Mouse (Mus musculus) retina, postnatal 7 days (tissue): ENCODE results near the gene Arhgap15.

Experiments used
- DNase-seq: peaks from one replicate; pipeline ENCODE4 v3.0.0-alpha.2; 2012; ENCODE audit warnings: low read depth, low spot score

The Arhgap15 gene

GRCm38 (mm10) chr2:44111276-44111675 lies 362.7 kb downstream of the Arhgap15 start:
- no peak for DNase-seq

DNA sequence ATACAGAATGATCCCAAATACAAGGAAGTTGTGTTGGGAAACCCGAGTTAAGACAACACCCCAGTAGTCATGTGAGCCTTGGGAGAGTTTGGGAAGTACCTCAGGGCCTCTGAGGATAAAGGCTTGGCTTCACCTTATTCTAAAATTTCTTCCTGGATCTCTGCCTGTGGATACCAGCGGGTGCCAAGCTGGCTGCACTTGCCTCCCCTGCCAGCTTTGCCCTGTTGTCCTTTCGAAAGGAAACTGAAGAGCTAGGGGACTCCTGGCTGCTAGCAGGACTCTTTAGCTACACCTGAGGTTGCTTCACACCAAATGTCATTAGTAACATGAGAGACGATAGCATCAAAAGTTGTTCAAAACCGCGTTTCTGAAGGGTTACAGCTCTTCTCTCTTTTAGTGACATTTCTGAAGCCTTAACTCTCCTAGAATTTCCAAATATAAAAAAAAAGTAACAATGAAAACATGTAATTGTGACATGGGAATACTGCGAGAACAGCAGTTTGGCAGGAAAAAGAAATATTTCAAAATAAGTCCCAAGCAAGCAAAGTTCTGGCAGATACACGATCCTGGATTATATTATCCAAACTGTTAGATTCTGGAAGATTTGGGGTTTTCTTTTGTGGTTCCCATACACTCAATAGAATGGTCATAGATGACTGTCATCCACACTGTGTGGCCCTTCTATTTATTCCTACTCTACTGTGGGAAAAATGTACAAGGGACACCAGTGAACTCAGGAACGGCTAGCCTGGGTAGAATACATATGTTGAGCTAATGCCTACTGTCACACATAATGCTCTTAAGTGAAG lies 364.6 kb downstream of the Arhgap15 start:
- DNase-seq: no peak

GRCm38 (mm10) chr2:44114296-44114695 lies 365.7 kb downstream of the Arhgap15 start:
- DNase-seq: no peak

- no peak for DNase-seq
Measured at GRCm38 (mm10) chr2:44121162-44121561, 372.5 kb downstream of the Arhgap15 start.

DNA sequence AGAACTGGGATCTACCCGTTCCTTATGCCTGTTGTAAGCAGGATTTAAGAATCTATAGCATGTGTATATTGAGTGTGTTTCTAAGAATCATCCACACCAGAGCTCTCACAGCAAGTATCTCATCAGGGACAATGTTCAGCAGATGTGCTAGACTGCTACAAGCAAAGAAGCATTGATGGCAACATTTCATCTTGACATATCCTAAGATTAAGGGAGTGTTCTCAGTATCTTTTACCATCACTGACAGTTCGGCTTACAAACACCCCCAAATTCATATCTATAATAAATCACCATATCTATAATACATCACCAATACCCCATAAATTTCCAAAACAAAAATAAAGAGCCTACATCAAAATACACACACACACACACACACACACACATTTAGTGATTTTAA lies 374.6 kb downstream of the Arhgap15 start:
- no peak for DNase-seq

DNA sequence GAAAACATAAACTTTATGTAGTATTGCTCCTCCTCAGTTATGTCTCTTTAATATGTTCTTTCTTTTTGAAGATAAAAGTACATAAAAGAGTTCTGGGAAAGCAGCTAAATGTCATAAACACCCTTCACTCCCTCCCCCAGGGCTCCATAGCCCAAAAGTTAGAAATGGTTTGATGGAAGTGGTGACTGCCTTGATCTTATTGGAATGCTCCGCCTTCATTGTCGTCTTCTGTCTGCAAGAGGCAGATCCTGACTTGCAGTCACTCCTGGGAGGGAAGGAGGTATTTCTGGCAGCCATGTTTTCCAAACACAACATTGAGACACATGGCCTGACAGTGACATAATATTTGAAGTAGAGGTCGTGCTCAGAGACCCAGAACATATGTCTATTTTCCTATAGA lies 375.5 kb downstream of the Arhgap15 start:
- DNase-seq: no peak

DNA sequence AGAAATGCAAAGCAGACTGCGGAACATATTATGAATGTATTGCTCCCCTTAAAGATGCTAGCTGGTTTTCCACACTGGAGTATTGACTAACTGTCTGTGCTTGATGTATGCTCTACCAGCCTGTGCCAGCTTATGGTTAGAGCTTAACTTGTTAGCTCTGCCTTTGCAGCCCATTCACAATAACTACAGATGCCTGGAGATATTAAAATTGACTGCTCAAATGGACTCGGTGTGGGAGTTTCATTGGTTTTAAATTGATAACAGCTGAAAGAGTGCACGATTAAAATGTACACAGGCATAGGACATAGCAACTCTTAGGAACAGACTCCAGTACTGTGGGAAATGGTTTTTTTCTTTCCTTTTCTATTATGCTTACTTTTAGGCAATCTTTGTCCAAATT lies 376.1 kb downstream of the Arhgap15 start:
- DNase-seq: no peak

- no peak for DNase-seq
Measured at GRCm38 (mm10) chr2:44126044-44126695, 377.5 kb downstream of the Arhgap15 start.

GRCm38 (mm10) chr2:44129533-44129932 lies 380.9 kb downstream of the Arhgap15 start:
- DNase-seq: no peak

DNA sequence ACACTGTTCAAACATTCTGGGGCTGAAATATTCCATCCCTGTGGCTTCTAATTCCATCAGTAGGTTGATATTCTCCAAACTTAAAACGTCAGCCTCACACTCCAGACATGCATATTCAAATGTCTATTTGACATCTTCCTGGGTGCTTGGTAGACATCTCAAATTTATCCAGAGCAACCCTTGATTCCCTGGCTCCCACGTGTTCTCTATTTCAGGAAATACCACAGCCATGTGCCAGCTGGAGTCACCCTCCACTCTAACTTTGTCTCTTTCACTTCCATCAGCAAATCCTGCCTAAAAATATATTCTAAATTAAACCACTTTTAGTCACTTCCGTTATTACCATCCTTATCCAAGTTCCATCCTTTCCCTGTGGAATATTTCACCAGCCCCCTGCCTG lies 382.6 kb downstream of the Arhgap15 start:
- DNase-seq: no peak

- no peak for DNase-seq
Measured at GRCm38 (mm10) chr2:44134796-44135195, 386.2 kb downstream of the Arhgap15 start.

DNA sequence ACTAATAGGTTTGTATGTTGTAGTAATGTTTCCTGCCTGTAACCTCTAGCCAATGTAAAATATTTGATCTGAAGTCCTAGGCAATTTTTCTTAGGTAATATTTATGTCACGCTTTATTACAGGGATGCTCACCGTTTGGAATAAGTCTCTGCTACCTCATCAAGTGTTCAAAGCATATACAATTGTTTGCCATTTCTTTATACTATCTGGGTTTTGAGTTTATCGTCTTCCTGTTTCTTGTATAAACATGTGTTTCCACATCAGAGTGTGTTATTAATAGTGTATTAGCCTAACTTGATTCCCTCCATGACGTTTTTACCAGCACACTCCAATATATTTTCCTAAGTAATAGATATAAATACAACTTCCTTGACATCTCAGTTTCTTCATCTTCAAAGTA lies 391.8 kb downstream of the Arhgap15 start:
- DNase-seq: no peak

- DNase-seq: no peak
Measured at GRCm38 (mm10) chr2:44142152-44142551, 393.5 kb downstream of the Arhgap15 start.

DNA sequence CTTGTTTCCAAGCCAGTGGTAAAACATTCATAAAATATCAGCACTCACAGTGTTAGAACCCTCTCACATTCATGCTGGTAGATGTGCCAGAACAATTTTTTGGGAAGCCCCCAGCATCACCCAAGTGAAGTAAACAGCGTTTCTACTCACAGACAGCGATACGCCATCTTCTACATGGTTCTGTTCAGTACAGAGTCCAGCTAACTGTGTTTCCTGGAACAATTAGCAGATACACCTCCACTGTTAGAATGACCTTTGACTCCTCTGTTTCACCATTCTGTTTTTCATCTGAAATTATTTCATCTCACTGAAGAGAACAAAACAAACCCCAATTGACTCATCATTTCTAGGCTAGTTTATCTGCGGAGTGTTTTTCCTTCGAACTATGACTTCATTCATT lies 394.0 kb downstream of the Arhgap15 start:
- DNase-seq: no peak

- no peak for DNase-seq
Measured at GRCm38 (mm10) chr2:44146124-44146981, 397.7 kb downstream of the Arhgap15 start.

DNA sequence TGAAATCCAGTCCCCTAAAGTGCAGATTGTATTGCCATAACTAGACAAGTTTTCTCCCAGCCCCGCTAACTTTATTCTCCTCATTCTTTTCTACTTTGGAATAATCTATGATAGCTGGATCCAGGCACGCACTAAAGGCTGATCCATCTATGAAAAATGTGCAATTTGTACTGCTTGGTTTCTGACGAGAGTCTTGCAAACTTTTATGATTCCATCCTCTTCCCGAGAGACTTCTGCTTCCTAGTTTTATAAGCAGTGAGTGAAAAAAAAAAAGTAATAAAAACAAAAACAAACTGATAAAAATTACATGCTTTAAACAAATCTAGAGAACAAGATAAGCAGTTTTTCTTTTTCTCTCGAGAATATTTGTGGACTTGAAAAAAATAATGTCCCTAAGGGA lies 398.9 kb downstream of the Arhgap15 start:
- DNase-seq: no peak

GRCm38 (mm10) chr2:44147971-44148370 lies 399.3 kb downstream of the Arhgap15 start:
- no peak for DNase-seq

GRCm38 (mm10) chr2:44148550-44149100 lies 400.0 kb downstream of the Arhgap15 start:
- no peak for DNase-seq

DNA sequence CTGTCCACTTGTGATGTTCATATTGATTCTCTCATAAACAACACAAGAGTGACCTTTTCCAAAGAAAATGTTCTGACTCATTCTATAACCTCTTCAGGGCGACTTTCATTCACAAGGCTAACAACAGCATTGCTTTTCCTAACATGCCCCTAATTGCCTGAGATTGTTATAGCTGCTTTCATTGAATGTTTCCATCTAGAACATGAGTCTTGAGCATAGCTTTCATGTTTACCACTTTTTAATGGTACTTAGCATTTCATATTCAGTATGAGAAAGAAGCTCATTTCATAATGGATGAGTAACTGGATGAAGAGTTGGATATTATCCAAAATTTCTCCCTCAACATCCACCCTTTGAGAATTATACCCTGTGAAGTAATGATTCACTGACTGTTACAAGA lies 403.7 kb downstream of the Arhgap15 start:
- DNase-seq: no peak

DNA sequence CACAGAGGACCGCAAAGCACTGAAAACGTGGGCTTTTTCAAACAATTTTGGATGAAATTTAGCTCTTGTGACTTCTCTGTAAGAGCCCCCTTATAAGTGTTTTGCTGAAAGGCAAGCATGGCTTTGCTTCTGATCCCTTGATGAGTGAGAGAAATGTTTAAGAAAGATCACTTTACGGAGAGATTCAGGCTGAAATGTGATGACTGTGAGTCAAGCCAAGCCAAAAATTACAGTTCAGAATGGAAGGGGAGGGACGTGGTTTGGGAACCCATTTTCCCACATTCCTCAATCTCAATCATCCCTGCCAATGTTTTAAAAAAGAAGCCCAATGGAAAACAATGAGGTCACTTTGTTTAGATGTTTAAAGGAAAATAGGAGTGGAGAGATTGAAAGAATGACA lies 411.7 kb downstream of the Arhgap15 start:
- DNase-seq: no peak

DNA sequence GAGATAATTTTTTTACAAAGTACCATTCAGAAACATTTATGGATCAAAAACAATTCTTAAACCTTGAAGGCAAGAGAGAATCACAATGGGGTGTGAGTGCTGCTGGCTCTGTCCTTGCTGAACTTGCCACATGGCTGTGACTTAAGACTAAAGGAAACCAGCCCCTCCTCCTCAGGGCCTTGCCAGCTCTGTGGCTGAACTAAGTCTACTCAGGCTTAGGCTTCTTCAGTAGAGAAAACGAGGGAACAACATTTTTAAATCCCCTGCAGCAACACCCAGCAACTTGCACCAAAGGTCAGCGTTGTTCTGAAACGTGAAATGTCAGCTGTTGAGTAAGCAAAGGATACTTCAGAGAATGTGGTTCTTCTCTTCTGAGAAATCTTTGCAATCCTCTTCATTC lies 417.2 kb downstream of the Arhgap15 start:
- DNase-seq: no peak

DNA sequence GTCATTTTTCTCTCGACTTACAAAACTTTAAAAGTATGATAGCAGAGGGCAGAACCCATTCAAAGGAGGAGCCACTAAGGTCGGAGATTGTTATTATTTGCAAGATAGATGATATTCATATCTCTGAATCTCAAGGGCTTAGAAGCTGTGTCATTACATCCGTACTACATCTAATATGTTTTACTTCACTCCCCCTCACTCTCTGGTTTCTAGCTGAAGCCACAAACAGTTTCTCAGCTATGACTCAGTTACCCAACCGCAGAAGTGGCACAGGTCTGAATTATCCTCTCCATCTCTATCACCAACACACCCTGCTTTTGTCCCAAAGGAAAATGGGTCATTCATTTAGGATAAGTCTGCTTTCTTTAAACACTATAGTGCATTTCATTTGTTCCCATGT lies 418.1 kb downstream of the Arhgap15 start:
- DNase-seq: no peak
